Mouse (Mus musculus) CH12.LX (cell line): ENCODE data around the gene Ergic1. TPM values are rescaled to one million over a fixed set of nuclear protein-coding genes. Genes with fewer than 3 reads are reported as not detected.
A peak's percentile ranks its signal among the peaks of the same experiment; 100 is the strongest.

Source experiments
- DNase-seq: peaks from one replicate; pipeline ENCODE4 v3.0.0-alpha.2; 2013; ENCODE audit errors: extremely low read depth
- H3K27ac ChIP-seq: 2 replicates; pipeline ENCODE4 v1.5.1; 2012; ENCODE audit warnings: low read depth, mild to moderate bottlenecking, control low read depth, moderate library complexity; ENCODE audit not compliant: insufficient read depth
- H3K27me3 ChIP-seq: replicated peaks from 2 replicates; pipeline ENCODE3; 2012; ENCODE audit warnings: inconsistent platforms
- H3K36me3 ChIP-seq, 2 experiments: replicated peaks in 1 of 2; 2 replicates each; pipeline versions ENCODE3 to v1.6.1; 2012; ENCODE audit warnings: inconsistent platforms in 1 of 2, low read length in 1 of 2, mild to moderate bottlenecking in 1 of 2, mixed read lengths in 1 of 2, moderate library complexity in 1 of 2; ENCODE audit not compliant: control insufficient read depth in 1 of 2, insufficient read depth in 1 of 2
- H3K4me1 ChIP-seq, 2 experiments: 2 replicates each; pipeline ENCODE4 v1.6.1; 2012; ENCODE audit warnings: inconsistent platforms in 1 of 2, moderate library complexity in 1 of 2; ENCODE audit not compliant: insufficient read depth in 2 of 2, control insufficient read depth in 1 of 2
- H3K4me2 ChIP-seq: 2 replicates; pipeline ENCODE4 v1.6.1; 2012; ENCODE audit warnings: low read depth, mild to moderate bottlenecking, control low read depth; ENCODE audit not compliant: poor library complexity, insufficient read depth, severe bottlenecking
- H3K4me3 ChIP-seq, 3 experiments: fragments of 150-350 bp in 1 of 3; sonication (generic) in 1 of 3; replicated peaks in 1 of 3; 2 replicates each; pipeline versions ENCODE3 to v1.5.1; 2011 to 2012; ENCODE audit warnings: low read depth in 2 of 3, low read length in 2 of 3, mild to moderate bottlenecking in 2 of 3, moderate library complexity in 2 of 3, control low read depth in 1 of 3, improper control_type of control experiment in 1 of 3, inconsistent platforms in 1 of 3, mixed read lengths in 1 of 3; ENCODE audit not compliant: poor library complexity in 1 of 3
- H3K79me2 ChIP-seq: replicated peaks from 2 replicates; pipeline ENCODE4 v1.6.1; 2012; ENCODE audit warnings: mild to moderate bottlenecking, moderate library complexity; ENCODE audit not compliant: control insufficient read depth, poor library complexity, insufficient read depth, severe bottlenecking; ENCODE audit errors: extremely low read depth
- H3K9ac ChIP-seq: 2 replicates; pipeline ENCODE4 v1.6.1; 2012; ENCODE audit warnings: low read depth, mild to moderate bottlenecking, control low read depth, moderate library complexity; ENCODE audit not compliant: insufficient read depth
- H3K9me3 ChIP-seq: replicated peaks from 2 replicates; pipeline ENCODE3; 2012; ENCODE audit warnings: low read length, inconsistent platforms, mixed read lengths
- CHD2 ChIP-seq: IDR thresholded peaks from 2 replicates; pipeline ENCODE4 v1.6.1; 2011; ENCODE audit warnings: low read length, improper control_type of control experiment
- CTCF ChIP-seq, 2 experiments: IDR thresholded peaks in 1 of 2; conservative IDR thresholded peaks in 1 of 2; 2 replicates each; pipeline ENCODE4 v1.5.1; 2011 to 2012; ENCODE audit warnings: low read depth in 2 of 2, low read length in 2 of 2, improper control_type of control experiment in 1 of 2, inconsistent platforms in 1 of 2, mild to moderate bottlenecking in 1 of 2, moderate library complexity in 1 of 2
- ELF1 ChIP-seq: IDR thresholded peaks from 2 replicates; pipeline ENCODE4 v1.6.1; 2014; ENCODE audit warnings: low read depth, mild to moderate bottlenecking, inconsistent platforms, low read length, improper control_type of control experiment
- ETS1 ChIP-seq: conservative IDR thresholded peaks from 2 replicates; pipeline ENCODE4 v1.6.1; 2012; ENCODE audit warnings: low read depth, mild to moderate bottlenecking, inconsistent platforms, low read length, improper control_type of control experiment, moderate library complexity
- IRF4 ChIP-seq: IDR thresholded peaks from 2 replicates; pipeline ENCODE4 v1.6.1; 2014; ENCODE audit warnings: low read depth, mild to moderate bottlenecking, inconsistent platforms, low read length, improper control_type of control experiment
- JUND ChIP-seq: conservative IDR thresholded peaks from 2 replicates; pipeline ENCODE4 v1.6.1; 2011; ENCODE audit warnings: low read depth, low read length, improper control_type of control experiment
- MAX ChIP-seq: IDR thresholded peaks from 2 replicates; pipeline ENCODE4 v1.6.1; 2011; ENCODE audit warnings: low read length, improper control_type of control experiment
- MEF2A ChIP-seq: IDR thresholded peaks from 2 replicates; pipeline ENCODE4 v1.6.1; 2014; ENCODE audit warnings: low read depth, mild to moderate bottlenecking, inconsistent platforms, low read length, improper control_type of control experiment, borderline replicate concordance
- MYC ChIP-seq: IDR thresholded peaks from 2 replicates; pipeline ENCODE4 v1.6.1; 2011; ENCODE audit warnings: low read depth, mild to moderate bottlenecking, improper control_type of control experiment, low read length
- RAD21 ChIP-seq: IDR thresholded peaks from 2 replicates; pipeline ENCODE4 v1.6.1; 2011; ENCODE audit warnings: low read depth, mild to moderate bottlenecking, low read length, improper control_type of control experiment, moderate library complexity
- RCOR1 ChIP-seq: conservative IDR thresholded peaks from 2 replicates; pipeline ENCODE4 v1.6.1; 2012; ENCODE audit warnings: low read depth, mild to moderate bottlenecking, inconsistent platforms, low read length, improper control_type of control experiment
- UBTF ChIP-seq: IDR thresholded peaks from 2 replicates; pipeline ENCODE4 v1.6.1; 2012; ENCODE audit warnings: low read depth, mild to moderate bottlenecking, inconsistent platforms, low read length, improper control_type of control experiment, moderate library complexity
- USF1 ChIP-seq: IDR thresholded peaks from 2 replicates; pipeline ENCODE4 v1.6.1; 2014; ENCODE audit warnings: low read depth, mild to moderate bottlenecking, inconsistent platforms, low read length, improper control_type of control experiment
- ZC3H11A ChIP-seq: IDR thresholded peaks from 2 replicates; pipeline ENCODE4 v1.6.1; 2012; ENCODE audit warnings: low read depth, mild to moderate bottlenecking, inconsistent platforms, low read length, improper control_type of control experiment
- dilution Hi-C: fragments of 300-500 bp; cut with MboI; formaldehyde crosslinking; loops from 2 replicates; pipeline ENCODE4 v1.14.3; 2020; ENCODE audit warnings: low sequenced_read_pairs; ENCODE audit not compliant: extremely low pct_unique_long_range_greater_than_20kb, extremely low pct_ligation_motif_present
- in situ Hi-C: fragments of 300-500 bp; cut with MboI; formaldehyde crosslinking; loops from 3 replicates; pipeline ENCODE4 v1.14.3; 2019; ENCODE audit warnings: low sequenced_read_pairs, low pct_ligation_motif_present, low pct_unique_long_range_greater_than_20kb, mixed read lengths
- polyA plus RNA-seq: library from polyadenylated mRNA; unstranded; fragments of >175 nt; gene quantifications from 2 replicates; pipeline ENCODE4 v1.2.1, GENCODE M21; 2012; ENCODE audit warnings: low read depth; ENCODE audit not compliant: insufficient read length
- total RNA-seq, 2 experiments: library from RNA; depleted of rRNA; stranded (reverse); fragments of 300-350 nt in 1 of 2; fragments of >200 nt in 1 of 2; gene quantifications; 2 replicates each; pipeline ENCODE4 v1.2.3; 2012 to 2014

Gene Ergic1
- total and polyA plus RNA-seq, 3 experiments: 93.5 to 142 (median 131) TPM

DNA sequence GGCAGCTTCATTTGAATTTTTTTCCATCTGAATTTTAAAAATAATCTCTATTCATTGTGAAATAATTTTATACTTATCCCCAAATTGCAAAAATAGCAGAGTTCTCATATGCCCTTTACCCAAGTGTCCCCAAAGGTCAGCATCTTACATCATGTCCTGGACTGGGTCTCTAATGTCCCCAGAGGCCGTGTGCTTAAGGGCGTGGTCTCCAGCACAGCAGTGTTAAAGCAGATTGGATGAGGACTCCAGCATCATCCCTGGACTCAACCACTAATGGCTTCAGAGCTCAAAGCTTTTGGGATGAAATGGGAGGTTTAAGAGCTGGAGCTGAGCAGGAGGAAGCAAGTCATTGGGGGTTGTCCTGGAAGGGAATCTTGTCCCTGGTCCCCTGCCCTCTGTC lies 45.2 kb downstream of the Ergic1 start:
- H3K9ac ChIP-seq: no peak overlapping the region
- no peak overlapping the region for H3K27ac ChIP-seq
- in situ Hi-C loops: no loop called here
- no peaks in the 10 kb centered on the region for H3K9me3 ChIP-seq
- TF ChIP-seq CTCF (conservative IDR thresholded peaks at IDR 0.05 in 1 of 2, IDR thresholded peaks at IDR 0.05 in 1 of 2; ENCODE audit: low read depth in 2 of 2, low read length in 2 of 2): no peak
- TF ChIP-seq MAX: no peak
- TF ChIP-seq ZC3H11A: no peak
- no peak for TF ChIP-seq JUND
- peaks cover 43 to 76% of the 10 kb centered on the region in 2 experiments for H3K4me1 ChIP-seq
- no peak overlapping the region for H3K4me3 ChIP-seq
- dilution Hi-C loops: no loop called here
- H3K4me2 ChIP-seq: no peak overlapping the region
- H3K36me3 ChIP-seq: peaks cover 28 to 91% of the 10 kb centered on the region in 2 experiments
- DNase-seq: no peak
- H3K27me3 ChIP-seq: no peaks in the 10 kb centered on the region
- H3K79me2 ChIP-seq: peaks cover 4% of the 10 kb centered on the region

DNA sequence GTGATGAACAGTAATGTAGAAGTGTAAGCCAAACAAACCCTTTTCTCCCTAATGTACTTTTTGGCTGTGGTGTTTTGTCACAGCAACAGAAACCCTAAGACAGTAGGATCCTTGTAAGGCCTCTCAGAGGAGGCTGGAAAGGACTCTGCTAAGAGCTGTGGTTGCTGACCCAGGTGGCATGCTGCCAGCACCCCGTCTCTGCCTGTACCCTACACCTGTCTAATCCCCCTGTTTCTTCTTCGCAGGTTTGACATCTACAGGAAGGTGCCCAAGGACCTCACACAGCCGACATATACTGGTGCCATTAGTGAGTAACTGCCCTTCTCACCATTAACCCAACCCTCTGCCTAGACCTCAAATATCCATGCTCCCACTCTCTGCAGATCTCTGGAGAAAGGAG lies 47.1 kb downstream of the Ergic1 start:
- TF ChIP-seq MAX: no peak
- TF ChIP-seq ETS1: no peak
- no peak for TF ChIP-seq CHD2
- no peak for TF ChIP-seq RCOR1
- no peak for TF ChIP-seq ELF1
- TF ChIP-seq USF1: no peak
- no peak for TF ChIP-seq UBTF
- TF ChIP-seq RAD21: no peak
- TF ChIP-seq MYC: no peak
- no peak for DNase-seq
- Histone ChIP-seq H3K36me3 (peaks cover 35 to 88% of the 10 kb centered on the region in 2 experiments), H3K27ac (peak overlapping the region; percentile 25), H3K4me1 (peaks cover 29 to 59% of the 10 kb centered on the region in 2 experiments), H3K9ac (no peak overlapping the region), H3K4me2 (no peak overlapping the region), H3K27me3 (no peaks in the 10 kb centered on the region), H3K9me3 (no peaks in the 10 kb centered on the region), H3K79me2 (peaks cover 4% of the 10 kb centered on the region; the same call in 1 of the 2 replicates), H3K4me3 (no peak overlapping the region)
- in situ Hi-C loops (no loop called here), dilution Hi-C loops (no loop called here)

DNA sequence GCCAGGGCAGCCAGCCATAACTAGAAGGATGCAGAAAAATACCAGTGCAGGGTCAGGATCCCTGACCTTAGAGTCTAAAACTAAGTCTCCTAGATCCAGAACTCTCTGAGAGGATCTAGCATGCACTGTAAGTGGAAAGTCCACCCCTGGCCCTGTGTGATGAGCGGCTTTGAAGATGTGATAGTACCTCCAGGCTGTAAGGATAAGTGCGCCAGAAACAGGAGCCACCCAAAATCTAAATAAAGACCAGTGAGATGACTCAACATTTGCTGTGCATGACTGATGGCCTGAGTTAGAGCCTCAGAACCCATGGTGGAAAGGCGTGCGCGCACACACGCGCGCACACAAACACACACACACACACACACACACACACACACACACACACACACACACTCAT lies 47.6 kb downstream of the Ergic1 start:
- H3K27ac ChIP-seq: peak overlapping the region; percentile 25
- H3K4me1 ChIP-seq: peaks cover 29 to 53% of the 10 kb centered on the region in 2 experiments
- H3K4me2 ChIP-seq: no peak overlapping the region
- in situ Hi-C loops (no loop called here), dilution Hi-C loops (no loop called here)
- DNase-seq: peak; percentile 35
- no peak overlapping the region for H3K9ac ChIP-seq
- no peaks in the 10 kb centered on the region for H3K27me3 ChIP-seq
- H3K36me3 ChIP-seq: peaks cover 39 to 88% of the 10 kb centered on the region in 2 experiments
- no peaks in the 10 kb centered on the region for H3K9me3 ChIP-seq
- peaks cover under 1% of the 10 kb centered on the region; the same call in 1 of the 2 replicates for H3K79me2 ChIP-seq
- TF ChIP-seq MEF2A (peak; percentile 41; the same call in 1 of the 2 replicates), IRF4 (0 out of 2 replicates have a peak, but pooled peaks have one; percentile 18), MYC (no peak)
- H3K4me3 ChIP-seq: no peak overlapping the region
